Mouse (Mus musculus) hematopoietic stem cell, adult 5-6 weeks (primary cell): Measurements from ENCODE around the gene Hip1r. TPM values are rescaled to one million over a fixed set of nuclear protein-coding genes. Genes with fewer than 3 reads are reported as not detected.

ENCODE experiments used
- ATAC-seq, 2 experiments: fragments of 125-278 bp in 1 of 2; replicated peaks in 1 of 2; 2 replicates each; pipeline ENCODE4 v1.8.0; 2016 to 2017; ENCODE audit warnings: inconsistent platforms in 2 of 2, mild to moderate bottlenecking in 2 of 2, moderate number of reproducible peaks in 2 of 2, low read depth in 1 of 2, moderate TSS enrichment in 1 of 2; ENCODE audit not compliant: low FRiP score in 2 of 2, poor library complexity in 2 of 2, severe bottlenecking in 2 of 2, insufficient read depth in 1 of 2, low TSS enrichment in 1 of 2
- total RNA-seq: library from RNA; stranded (forward); fragments of 172-1452, 232-1000 nt; gene quantifications from 2 replicates; pipeline ENCODE4 v1.2.3, GENCODE M21; 2017

Gene Hip1r
- total RNA-seq, 1 experiment from 2014 or later = 47.0 TPM

DNA sequence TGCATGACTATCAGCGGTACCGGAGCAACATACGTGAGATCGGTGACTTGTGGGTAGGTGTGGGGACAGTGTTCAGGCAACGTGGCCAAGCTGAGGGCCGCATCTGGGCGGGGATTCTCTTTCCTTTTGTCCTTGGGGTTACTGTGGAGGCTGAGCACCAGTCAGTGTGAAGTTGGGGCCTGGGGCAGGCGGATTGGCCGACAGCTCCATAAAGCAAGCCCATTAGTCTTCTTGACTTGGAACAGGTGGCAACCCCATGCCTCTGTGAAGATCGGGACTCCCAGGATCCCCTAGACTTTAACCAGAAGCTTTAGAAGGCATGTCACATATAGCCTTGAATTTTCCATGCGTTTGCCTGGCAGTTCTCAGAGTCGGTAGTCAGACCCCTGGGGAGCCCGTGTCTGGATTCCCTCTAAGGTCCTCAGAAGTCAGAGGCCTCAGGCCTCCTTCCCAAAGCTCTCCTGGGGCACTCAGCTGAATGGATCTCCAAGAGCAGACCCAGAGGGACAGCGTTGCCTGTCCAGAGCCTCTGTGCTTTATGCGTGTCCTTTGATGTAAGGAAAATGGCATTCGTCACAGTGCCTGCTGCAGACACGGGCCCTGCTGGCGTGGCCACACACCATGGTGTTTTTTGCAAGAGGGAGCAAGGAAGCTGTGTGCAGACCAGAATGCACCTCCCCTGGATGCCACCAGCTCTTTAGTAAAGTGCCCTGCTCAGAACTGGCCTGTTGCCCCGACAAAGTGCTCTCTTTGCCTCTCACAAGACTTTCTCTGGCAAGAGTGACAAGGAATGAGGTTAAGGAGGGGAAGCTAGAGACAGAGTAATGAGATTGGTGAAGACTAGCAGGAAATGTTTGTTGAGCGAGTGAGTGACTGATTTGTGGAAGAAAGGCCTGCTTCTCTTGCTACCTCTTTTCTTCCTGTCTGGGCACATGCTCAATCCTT, 16.8 kb downstream of the Hip1r start:
- ATAC-seq = no peak

DNA sequence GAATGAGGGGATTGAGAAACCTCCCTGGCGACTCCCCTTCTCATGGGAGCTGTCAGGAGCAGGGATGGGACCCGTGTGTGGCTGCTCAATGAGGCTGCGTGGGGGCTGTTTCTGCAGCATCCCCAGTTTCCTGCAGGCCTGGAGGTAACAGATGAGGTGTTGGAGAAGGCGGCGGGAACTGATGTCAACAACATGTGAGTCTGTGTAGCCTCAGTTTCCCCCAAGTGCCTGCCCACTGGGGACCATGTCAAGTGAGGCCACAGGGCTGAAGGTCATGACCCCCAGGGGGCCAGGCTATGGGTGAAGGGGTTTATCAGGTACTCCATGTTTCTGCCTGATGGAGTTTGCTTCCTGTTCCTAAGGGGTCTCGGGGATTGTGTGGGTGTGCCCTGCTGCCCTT, 17.9 kb downstream of the Hip1r start:
- no peak for ATAC-seq

DNA sequence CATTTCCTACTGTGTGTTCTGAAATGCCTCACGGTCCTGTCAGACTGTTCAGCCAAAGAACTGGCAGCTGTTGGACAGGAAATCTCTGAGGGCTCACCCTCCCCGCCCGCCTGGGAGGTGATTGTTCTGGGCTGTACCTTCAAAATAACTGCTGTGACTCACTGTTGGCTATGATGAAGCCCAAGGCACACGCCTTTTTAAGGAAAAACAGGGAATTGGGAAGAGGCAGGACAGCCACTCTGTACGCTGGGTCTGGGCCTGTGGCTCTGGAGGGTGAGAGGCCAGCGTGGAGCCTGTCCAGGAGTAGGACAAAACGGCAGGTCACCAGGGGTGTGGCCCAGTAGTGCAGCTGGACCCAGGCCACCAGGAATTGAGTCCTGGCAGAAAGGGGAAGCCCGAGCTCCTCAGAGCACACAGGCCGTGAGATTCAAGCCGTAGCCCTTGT, 18.8 kb downstream of the Hip1r start:
- ATAC-seq = peak; percentile 43 to 54

DNA sequence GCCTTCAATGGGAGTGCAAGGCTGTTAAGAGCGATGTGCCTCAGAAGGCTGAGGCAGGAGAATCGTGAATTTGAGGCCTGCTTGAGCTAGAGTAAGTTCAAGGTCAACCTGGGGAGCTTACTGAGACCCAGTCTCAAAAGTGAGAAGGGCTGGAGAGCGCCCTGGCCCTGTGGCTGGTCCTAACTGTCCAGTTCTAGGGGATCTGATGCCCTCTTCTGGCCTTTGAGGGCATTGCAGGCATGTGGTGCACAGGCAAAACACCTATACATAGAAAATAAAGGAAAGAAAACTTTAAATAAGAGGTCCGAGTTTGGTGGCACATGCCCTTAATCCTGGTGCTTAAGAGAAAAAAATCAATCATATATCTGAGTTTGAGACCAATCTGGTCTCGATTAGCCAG, 19.4 kb downstream of the Hip1r start:
- ATAC-seq = peak; percentile 47 to 49; a peak in 2 of 4 replicates

- ATAC-seq = no peak
Observed at GRCm38 (mm10) chr5:123993263-123994036, 20.0 kb downstream of the Hip1r start.

DNA sequence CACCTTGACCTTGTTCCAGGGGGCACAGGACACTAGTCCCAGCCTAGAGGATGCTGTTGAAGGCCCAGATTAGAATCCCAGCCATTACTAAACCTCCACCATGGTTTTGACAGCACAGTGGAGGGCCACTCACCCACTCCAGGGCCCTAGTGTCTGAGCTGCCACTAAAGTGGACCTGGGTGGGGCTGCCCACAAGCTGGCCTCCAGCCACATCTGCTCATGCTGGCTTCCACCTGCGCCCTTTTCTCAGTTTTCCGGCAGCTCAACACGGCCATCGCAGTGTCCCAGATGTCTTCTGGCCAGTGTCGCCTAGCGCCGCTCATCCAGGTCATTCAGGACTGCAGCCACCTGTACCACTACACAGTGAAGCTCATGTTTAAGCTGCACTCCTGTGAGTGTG, 21.0 kb downstream of the Hip1r start:
- no peak for ATAC-seq

GRCm38 (mm10) chr5:123995388-123995787, 22.0 kb downstream of the Hip1r start:
- ATAC-seq = no peak

- ATAC-seq = no peak
Observed at GRCm38 (mm10) chr5:123996194-123996593, 22.8 kb downstream of the Hip1r start.

DNA sequence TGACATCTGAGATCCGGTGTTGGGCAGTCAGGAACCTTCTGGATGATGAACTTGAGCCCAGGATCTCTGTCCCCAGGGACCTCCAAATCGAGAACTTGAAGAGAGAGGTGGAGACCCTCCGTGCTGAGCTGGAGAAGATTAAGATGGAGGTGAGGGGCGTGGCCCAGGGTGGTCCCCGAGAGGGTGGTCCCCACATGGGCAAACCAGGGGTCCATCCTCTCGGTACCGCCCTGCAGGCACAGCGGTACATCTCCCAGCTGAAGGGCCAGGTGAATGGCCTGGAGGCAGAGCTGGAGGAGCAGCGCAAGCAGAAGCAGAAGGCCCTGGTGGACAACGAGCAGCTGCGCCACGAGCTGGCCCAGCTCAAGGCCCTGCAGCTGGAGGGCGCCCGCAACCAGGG, 23.3 kb downstream of the Hip1r start:
- no peak for ATAC-seq

DNA sequence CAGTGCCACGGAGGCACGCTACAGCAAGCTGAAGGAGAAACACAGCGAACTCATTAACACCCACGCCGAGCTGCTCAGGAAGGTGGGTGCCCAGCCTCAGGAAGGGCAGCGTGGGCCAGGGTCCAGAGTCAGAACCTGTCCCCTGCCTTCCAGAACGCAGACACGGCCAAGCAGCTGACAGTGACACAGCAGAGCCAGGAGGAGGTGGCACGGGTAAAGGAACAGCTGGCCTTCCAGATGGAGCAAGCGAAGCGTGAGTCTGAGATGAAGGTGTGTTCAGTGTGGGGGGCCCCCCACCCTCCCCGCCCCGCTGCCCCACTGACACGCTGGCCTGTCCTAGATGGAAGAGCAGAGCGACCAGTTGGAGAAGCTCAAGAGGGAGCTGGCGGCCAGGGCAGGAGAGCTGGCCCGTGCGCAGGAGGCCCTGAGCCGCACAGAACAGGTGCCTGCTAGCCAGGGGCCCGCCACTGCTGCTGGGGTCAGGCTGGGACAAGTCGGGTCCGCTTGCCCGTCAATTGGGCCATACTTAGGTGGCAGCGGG, 23.9 kb downstream of the Hip1r start:
- ATAC-seq = no peak

DNA sequence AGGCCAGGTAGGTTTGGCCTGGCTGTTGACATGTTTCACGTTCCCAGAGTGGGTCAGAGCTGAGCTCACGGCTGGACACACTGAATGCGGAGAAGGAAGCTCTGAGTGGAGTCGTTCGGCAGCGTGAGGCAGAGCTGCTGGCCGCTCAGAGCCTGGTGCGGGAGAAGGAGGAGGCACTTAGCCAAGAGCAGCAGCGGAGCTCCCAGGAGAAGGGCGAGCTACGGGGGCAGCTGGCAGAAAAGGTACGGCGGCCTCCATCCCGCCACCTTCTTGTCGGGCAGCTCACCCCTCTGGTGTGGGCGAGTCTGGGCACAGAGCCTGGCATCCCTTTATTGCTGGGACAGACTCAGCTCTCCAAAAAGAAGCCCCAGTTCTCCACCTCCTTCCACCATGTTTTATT, 24.4 kb downstream of the Hip1r start:
- no peak for ATAC-seq

DNA sequence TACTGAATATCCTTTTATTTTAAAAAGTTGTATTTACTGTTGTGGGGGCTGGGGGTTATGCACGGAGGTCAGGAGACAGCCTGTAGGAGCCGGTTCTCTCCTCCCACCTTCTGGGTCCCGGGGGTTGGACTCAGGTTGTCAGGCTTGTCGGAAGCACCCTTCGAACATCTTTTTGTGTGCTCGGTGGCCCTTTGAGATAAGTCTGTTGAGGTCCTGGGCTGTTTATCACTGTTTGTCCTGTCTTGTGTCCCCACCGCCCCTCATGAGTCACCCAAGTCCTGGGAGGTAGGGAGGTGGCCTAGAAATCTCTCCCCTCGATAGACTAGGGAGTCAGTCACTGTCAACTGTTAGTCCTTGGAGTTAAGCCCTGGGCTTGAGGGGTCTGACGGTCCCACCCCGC, 24.9 kb downstream of the Hip1r start:
- no peak for ATAC-seq

- peak; percentile 60 to 66; a peak in 3 of 4 replicates for ATAC-seq
Observed at GRCm38 (mm10) chr5:124000824-124001223, 27.4 kb downstream of the Hip1r start.

- no peak for ATAC-seq
Observed at GRCm38 (mm10) chr5:124001274-124001673, 27.8 kb downstream of the Hip1r start.

DNA sequence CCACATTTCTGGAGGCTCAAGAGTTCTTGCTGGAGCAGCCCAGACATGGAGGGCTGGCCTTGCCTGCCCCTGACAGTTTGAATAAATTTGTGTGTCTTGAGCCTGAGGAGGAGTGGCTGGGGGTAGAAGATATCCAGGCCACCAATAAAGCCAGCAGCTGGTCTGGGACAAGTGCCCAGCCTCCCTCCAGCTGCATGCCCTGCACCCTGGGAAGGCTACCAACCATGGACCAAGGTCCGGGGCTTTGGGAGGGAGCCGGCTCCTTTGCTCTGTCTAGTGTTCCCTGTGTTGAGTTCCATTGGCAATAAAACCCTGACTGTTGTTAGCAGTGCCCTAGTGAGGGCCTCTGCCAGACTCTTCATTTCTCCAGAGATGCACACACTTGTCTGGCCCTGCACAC, 29.4 kb downstream of the Hip1r start:
- ATAC-seq = no peak

GRCm38 (mm10) chr5:124003375-124003774, 29.9 kb downstream of the Hip1r start:
- ATAC-seq = no peak

GRCm38 (mm10) chr5:124004356-124005150, 31.1 kb downstream of the Hip1r start:
- ATAC-seq = no peak
